Mouse (Mus musculus): ENCODE data around the gene Rad51b.
A peak's percentile ranks its signal among the peaks of the same experiment; 100 is the strongest.

Gene Rad51b

DNA sequence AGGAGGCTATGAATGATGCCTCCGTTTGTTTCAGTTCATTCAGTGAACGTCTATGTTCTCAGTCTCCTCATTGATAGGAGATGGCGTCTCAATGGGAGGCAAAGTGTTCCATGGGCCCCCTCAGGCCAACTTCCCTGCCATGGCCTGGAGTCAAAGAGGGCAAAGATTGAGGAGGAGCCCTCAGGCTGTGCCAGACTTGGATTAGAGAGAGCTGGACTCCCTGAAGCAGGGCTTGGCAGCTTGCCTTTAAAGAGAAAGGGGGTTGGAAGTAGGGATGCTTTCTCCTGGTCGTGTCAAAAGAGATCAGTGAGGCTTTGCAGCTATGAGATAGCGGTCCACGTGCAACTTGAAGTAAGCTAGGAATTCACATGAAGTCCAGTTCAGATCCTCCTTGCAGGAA, 469.0 kb downstream of the Rad51b start:
- no peak for DNase-seq (ENCODE audit: low spot score in 2 of 2)

DNA sequence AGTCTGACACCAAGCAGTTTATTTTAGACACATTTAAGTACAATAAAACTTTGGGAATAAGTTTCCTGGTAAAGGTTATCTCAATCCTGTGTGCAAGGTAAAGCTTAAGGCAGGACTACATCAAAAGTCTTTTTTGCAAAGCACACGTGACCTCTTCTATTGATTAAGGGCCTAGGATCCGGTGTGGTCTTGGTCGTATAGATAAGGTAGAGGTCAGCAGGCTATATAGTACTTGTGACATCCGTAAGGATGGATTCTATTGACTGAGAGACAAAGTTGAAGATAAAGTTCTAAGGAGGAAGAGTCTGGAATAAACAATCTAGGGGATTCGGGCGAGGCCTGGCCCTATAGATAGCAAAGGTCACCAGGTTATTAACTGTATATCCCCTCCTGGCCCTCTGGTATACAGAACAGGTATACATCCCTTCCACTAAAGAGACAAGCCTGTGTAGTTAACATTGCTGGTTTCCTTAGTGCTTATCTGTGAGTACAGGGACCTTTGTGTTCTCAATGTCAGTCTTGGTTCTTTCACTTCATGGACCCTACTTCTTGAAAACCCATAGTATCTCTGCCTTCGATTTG, 471.8 kb downstream of the Rad51b start:
- DNase-seq (ENCODE audit: low spot score in 2 of 2), result no peak

- DNase-seq (ENCODE audit: low spot score in 2 of 2), result no peak
These were observed 472.7 kb downstream of the Rad51b start for GRCm38 (mm10) chr12:79769763-79770162.

DNA sequence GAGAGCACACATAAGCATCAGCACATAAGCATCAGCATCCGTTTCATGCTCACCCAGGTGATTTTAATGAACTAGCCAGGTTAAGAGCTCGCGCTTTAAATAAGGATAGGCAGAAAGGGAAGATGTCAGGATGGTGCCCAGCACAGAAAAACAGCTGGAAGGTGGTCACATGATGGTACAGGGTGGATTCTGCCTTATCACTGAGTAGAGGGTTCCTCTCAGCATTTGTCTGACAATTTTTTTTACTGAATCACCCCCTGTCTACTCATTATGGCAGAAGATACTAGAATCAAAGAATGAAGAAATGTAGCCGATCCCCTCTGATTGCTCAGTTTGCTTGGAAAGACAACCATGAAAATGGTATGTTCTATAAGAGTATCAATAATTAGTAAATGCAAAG, 474.1 kb downstream of the Rad51b start:
- DNase-seq (ENCODE audit: low spot score in 2 of 2), result no peak

DNA sequence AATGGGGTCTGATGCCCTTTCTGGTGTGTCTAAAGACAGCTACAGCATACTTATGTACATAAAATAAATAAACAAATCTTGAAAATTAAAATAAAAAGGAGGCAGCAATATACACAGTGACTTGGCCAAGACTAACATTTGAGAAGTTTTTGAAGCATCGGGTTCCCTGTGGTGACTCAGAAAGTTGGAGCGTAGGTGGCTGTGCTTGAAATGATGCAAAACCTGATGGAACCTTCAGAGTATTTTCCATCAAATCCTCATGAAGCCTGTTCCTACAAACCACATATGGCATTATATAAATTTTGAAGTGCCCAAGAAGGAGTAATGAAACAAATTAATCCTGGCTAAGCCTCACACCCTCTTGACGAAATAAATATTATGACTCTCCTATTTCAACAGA, 474.7 kb downstream of the Rad51b start:
- DNase-seq (ENCODE audit: low spot score in 2 of 2), result no peak

GRCm38 (mm10) chr12:79773246-79773645, 476.2 kb downstream of the Rad51b start:
- DNase-seq (ENCODE audit: low spot score in 2 of 2), result no peak

DNA sequence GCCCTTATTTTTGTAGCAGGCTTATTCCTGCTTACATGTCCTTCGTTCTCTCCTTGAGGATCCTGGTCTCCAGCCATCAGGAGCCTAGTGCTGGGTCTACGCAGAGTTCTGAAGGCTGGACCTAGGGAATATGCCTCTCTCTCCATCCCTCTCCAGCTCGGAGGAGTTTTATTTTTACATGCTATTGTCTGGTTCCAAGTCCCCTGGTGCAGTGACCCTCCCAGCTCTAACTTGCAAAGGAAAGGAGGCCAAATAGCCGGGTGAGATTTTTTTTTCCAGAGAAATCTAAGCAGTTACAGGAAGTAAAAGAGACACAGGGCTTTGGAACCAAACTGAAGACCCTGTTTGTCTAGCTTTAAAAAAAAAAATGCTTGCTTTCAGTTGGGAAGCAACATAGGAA, 477.5 kb downstream of the Rad51b start:
- DNase-seq (ENCODE audit: low spot score in 2 of 2), result no peak

DNA sequence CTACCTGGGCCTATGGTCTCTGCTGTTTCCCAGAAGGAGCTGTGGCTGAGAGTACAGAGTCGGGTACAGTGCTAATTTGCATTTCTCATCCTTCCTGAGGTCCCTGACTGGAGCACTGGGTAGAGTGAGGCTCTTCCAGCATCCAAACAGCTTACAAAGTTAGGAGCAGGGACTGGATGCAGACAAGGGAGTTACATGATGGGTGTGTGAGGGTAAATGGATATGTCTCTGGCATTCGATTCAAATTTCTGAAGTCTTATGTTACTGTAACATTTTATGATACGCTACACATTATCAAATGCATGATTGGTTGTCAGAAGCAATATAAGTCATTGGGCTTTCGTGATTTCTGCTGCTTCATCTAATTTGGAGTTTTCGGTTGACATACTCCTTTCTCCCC, 479.7 kb downstream of the Rad51b start:
- DNase-seq (ENCODE audit: low spot score in 2 of 2), result no peak

GRCm38 (mm10) chr12:79780745-79781144, 483.7 kb downstream of the Rad51b start:
- DNase-seq (ENCODE audit: low spot score in 2 of 2), result no peak

GRCm38 (mm10) chr12:79781788-79782187, 484.7 kb downstream of the Rad51b start:
- DNase-seq (ENCODE audit: low spot score in 2 of 2), result no peak

GRCm38 (mm10) chr12:79782444-79783117, 485.5 kb downstream of the Rad51b start:
- DNase-seq (ENCODE audit: low spot score in 2 of 2), result no peak

DNA sequence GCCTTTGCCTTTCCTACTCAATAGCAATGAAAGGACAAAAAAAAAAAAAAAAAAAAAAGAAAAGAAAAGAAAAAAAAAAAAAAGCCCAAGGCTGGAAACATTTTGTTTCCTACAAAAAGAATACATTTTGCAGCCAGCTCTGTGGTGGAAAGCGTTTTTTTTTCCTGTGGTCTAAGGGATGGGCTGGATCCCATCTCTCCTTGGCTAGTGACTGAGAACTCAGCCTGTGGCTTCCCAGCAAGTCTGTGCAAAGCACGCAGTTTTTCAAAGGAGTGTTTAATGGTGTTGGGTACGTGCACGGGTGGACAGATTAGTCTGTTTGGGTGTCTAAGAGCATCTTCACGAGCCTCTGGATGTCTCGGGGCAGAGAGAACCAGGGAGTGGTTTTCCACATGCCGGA, 487.1 kb downstream of the Rad51b start:
- DNase-seq (ENCODE audit: low spot score in 2 of 2), result no peak

DNA sequence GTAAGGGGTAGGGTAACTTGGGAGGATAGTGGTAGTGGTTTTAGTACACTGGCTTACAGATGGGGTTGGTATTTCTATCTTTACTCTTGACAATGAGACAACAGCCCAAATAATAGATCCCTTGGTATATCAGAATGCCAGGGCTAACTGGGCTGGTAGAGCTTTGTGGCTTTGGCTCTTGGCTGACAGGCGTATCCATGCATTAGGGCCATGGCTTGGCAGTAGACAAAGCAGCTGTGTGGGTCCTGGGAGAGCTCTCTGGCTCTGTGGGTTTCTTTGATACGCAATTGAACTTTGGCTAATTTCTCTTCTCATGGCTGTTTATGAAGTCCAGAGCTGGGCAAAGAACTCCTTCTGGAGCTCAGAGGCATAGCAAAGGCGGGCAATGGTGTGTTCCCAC, 488.6 kb downstream of the Rad51b start:
- no peak for DNase-seq (ENCODE audit: low spot score in 2 of 2)

- DNase-seq (ENCODE audit: low spot score in 2 of 2), result no peak
These were observed 490.5 kb downstream of the Rad51b start for GRCm38 (mm10) chr12:79787538-79787937.

- no peak for DNase-seq (ENCODE audit: low spot score in 2 of 2)
These were observed 491.3 kb downstream of the Rad51b start for GRCm38 (mm10) chr12:79788340-79788739.

- DNase-seq (ENCODE audit: low spot score in 2 of 2), result no peak
These were observed 492.4 kb downstream of the Rad51b start for GRCm38 (mm10) chr12:79789481-79789880.

DNA sequence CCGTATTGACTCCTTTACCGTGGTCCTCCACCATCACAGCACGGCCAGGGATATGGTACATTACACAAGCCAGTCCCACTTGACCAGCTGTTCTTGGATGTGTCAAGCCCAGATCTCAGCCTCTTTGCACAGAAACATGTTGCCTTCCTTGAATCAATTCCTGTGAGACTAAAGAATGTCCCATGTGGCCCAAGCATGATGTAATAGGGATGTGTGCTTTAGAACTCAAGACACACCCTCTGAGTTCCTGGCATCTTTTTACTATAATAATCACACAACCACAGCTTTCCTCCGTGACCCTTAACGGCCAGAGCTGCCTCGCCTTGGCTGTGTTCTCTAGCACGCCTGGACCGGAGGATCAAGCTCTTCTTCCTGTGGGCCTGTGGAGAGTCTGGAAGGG, 496.3 kb downstream of the Rad51b start:
- no peak for DNase-seq (ENCODE audit: low spot score in 2 of 2)

DNA sequence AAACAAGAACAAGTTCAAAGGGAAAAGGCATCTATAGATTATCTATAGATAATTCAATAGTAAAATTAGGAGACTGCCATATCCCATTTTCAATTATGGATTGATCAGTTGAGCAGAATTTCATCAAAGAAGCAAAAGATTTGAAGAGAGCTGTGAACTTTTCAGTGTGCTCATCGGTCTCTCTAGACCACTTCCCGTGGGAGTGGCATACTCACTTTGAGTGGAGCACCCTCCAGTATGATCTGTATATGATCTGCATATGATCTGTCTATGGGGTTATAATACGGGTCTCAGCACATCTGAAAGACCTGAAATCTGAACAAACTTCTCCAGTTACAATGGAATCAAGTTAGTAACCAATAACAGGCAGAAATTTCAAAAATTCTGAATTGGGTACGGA, 497.7 kb downstream of the Rad51b start:
- no peak for DNase-seq (ENCODE audit: low spot score in 2 of 2)

DNA sequence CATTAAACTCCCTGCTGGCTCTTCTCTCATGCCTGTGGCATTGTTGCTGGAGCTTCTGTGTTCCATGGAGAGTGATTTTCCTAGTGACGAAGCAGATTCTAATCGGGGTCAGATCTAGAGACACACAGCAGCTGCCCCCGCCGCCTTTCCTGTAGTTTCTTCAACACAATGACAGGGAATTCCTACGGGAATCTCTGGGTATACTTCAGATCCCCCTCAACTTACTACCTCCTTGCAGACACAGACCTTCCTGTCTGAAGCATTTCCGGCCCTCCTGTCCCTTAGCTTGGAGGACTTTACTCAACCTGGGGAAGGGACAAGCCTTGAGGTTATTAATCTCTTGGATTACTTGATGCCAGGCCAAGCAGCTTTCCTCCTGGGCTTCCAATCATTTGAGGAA, 499.2 kb downstream of the Rad51b start:
- DNase-seq (ENCODE audit: low spot score in 2 of 2), result no peak

- DNase-seq (ENCODE audit: low spot score in 2 of 2), result peak in 1 of 2 experiments; percentile 29
These were observed 500.0 kb downstream of the Rad51b start for GRCm38 (mm10) chr12:79796823-79797821.

DNA sequence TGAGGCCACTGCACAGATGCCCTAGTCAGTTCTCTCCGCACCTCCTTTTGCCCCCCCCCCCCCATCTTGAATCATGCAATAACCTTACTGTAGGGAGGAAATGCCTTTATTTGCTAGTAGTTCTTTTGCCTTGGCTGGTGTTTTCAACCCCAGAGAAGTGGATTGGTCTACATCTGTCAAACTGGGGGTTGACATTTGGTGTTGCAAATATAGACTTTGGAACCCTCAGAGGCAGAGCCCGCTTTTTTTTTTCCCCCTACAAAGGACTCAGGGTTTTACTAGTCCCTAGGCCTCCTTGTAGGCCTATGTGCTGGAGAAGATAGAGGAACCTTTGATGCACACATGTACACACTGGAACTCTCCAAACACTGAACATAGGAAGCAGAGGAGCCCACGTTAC, 501.4 kb downstream of the Rad51b start:
- no peak for DNase-seq (ENCODE audit: low spot score in 2 of 2)

GRCm38 (mm10) chr12:79799370-79799769, 502.3 kb downstream of the Rad51b start:
- DNase-seq (ENCODE audit: low spot score in 2 of 2), result no peak

- no peak for DNase-seq (ENCODE audit: low spot score in 2 of 2)
These were observed 506.6 kb downstream of the Rad51b start for GRCm38 (mm10) chr12:79803670-79804069.

Measured in spleen, postnatal 36 days (tissue).